Mouse (Mus musculus): Measurements from ENCODE around the gene Psmb5. TPM values are rescaled to one million over a fixed set of nuclear protein-coding genes. Genes with fewer than 3 reads are reported as not detected.
"Not testable (repeated sequence)": the region's sequence is repeated elsewhere in the genome, so short reads cannot be mapped to it uniquely, and the experiment has no call there.

The Psmb5 gene
- polyA plus RNA-seq, 1 experiment from 2014 or later, result 335 TPM

DNA sequence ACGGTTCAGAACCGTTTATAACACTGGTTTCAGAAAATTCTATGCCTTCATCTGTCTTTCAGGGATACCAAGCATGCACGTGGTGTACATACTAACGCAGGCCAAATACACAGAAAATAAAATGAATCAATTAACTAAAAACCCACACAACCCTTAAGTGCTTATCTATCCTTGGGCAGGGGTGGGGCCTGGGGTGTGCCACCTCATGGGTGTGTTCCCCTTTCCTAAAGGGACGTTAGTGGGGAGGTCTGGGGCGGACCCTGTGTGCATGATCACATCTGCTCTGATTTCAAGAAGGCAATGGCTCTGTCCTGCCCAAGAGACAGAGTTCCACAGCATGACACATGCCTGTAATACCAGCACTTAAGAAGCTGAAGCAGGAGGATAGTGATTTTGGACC is 5.5 kb upstream of the Psmb5 start:
- Histone ChIP-seq H3K27ac (replicated peaks; ENCODE audit: low read depth, low read length) (no peak overlapping the region), H3K9me3 (ENCODE audit: control insufficient read depth, low read length) (no peaks in the 10 kb centered on the region), H3K4me3 (ENCODE audit: low read depth, low read length) (no peak overlapping the region), H3K36me3 (ENCODE audit: control insufficient read depth, insufficient read depth, low read length) (no peaks in the 10 kb centered on the region), H3K9ac (ENCODE audit: low read depth, low read length) (no peak overlapping the region), H3K4me1 (ENCODE audit: control insufficient read depth, insufficient read depth, low read length) (no peaks in the 10 kb centered on the region), H3K4me2 (ENCODE audit: low read depth, low read length) (no peak overlapping the region), H3K27me3 (replicated peaks; ENCODE audit: control insufficient read depth, insufficient read depth, low read length) (no peaks in the 10 kb centered on the region)
- DNase-seq (ENCODE audit: low spot score) (no peak), ATAC-seq (ENCODE audit: low read depth) (no peak)
- WGBS, result 84% methylated on average over 6 of the region's 6 CpGs

DNA sequence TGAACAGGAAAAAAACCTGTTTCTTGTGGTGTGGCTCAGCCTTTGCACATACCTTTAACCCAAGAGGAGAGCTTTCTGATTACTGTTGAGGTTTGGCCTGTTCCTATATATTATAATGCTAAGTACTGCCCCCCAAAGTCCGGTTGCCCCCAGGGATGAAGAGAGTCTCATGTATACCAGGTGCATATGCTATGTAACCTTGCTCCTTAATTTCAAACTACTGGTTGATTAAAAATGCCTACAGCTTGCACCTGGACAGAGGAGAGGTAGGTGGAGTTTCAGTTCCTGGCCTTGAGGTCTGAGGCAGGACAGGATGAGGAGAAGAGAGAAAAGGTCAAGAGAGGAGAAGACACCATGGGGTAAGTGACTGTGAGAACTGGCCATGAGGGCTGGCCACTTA is 3.3 kb upstream of the Psmb5 start, which contains the start of gene Psmb11:
TSS of gene Psmb11 (plus strand) at position 301 of the 400 bp plus-strand sequence.
- DNase-seq (ENCODE audit: low spot score) (no peak), ATAC-seq (ENCODE audit: low read depth) (no peak)
- Histone ChIP-seq H3K4me1 (ENCODE audit: control insufficient read depth, insufficient read depth, low read length) (peaks cover 5% of the 10 kb centered on the region; the same call in 1 of the 2 replicates), H3K36me3 (ENCODE audit: control insufficient read depth, insufficient read depth, low read length) (peaks cover 3% of the 10 kb centered on the region), H3K9me3 (ENCODE audit: control insufficient read depth, low read length) (no peaks in the 10 kb centered on the region), H3K9ac (ENCODE audit: low read depth, low read length) (no peak within 1 kb of the TSS), H3K27me3 (replicated peaks; ENCODE audit: control insufficient read depth, insufficient read depth, low read length) (no peaks in the 10 kb centered on the region), H3K27ac (replicated peaks; ENCODE audit: low read depth, low read length) (no peak within 1 kb of the TSS), H3K4me3 (ENCODE audit: low read depth, low read length) (no peak within 1 kb of the TSS), H3K4me2 (ENCODE audit: low read depth, low read length) (no peak within 1 kb of the TSS)
- 83% methylated on average over 1 of the region's 1 CpGs for WGBS

DNA sequence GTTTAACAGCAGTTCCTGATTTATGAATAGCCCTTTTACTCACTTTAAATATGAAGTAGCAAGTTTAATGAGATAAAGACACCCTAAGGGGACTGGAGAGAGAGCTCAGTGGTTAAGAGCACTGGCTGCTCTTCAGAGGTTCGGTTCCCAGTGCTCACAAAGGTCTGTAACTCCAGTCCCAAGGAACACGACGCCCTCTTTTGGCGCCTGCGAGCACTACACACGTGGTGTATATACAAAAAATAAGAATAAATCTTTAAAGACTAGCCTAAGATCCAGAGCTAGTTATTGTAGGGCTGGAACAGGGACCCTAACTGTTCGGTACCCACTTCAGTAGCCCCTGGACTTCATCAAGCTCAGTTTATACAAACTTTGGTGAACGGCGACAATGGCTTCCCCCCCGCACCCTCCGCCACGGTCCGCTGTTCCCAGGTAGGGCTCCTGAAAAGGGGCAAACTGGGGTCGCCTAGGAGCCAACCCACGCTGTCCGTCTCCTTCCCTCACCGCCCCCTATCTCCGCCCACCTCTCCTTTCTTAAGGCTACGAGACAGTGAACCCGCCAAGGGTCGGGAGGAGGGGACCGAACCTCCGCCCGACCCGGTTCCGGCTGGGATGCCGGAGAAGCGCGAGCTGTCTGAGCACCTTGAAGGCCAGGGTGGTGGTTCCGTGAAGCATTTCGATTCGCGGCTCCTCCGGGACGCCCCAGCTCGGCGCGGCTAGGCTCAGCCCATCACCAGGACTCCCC is 498 bp downstream of the Psmb5 start:
- peak overlapping the region; percentile 75 for H3K4me2 ChIP-seq (ENCODE audit: low read depth, low read length)
- peak overlapping the region; percentile 60 for H3K4me3 ChIP-seq (ENCODE audit: low read depth, low read length)
- H3K27ac ChIP-seq (replicated peaks; ENCODE audit: low read depth, low read length), result peak overlapping the region; percentile 81
- H3K36me3 ChIP-seq (ENCODE audit: control insufficient read depth, insufficient read depth, low read length), result peaks cover 34% of the 10 kb centered on the region
- H3K27me3 ChIP-seq (replicated peaks; ENCODE audit: control insufficient read depth, insufficient read depth, low read length), result no peaks in the 10 kb centered on the region
- peak overlapping the region; percentile 78 for H3K9ac ChIP-seq (ENCODE audit: low read depth, low read length)
- 2% methylated on average over 27 of the region's 38 CpGs for WGBS
- peaks cover 5% of the 10 kb centered on the region; the same call in 1 of the 2 replicates for H3K4me1 ChIP-seq (ENCODE audit: control insufficient read depth, insufficient read depth, low read length)
- DNase-seq (ENCODE audit: low spot score), result no peak
- no peaks in the 10 kb centered on the region for H3K9me3 ChIP-seq (ENCODE audit: control insufficient read depth, low read length)
- peak; percentile 41 for ATAC-seq (ENCODE audit: low read depth)

DNA sequence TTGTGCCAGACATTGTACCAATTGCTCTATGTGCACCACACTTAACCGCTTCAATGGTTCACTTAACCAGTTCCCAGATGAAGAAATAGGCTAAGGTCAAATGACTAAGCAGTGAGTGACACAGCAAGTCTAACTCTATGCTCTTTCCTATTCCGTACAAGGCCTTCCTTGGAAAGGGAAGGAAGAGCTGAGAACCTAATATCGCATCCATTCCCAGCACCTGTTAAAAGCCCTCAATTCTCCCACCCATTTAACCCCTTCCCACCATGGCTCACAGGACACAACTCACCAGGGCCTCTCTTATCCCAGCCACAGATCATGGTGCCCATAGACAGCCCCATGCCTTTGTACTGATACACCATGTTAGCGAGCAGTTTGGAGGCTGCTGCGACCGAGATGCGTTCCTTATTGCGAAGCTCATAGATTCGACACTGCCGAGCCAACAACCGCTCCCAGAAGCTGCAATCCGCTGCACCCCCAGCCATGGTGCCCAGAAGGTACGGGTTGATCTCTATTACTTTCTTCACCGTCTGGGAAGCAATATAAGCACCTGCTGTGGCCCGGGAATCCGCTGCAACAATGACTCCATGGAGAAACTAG is 1.5 kb downstream of the Psmb5 start:
- WGBS, result 91% methylated on average over 16 of the region's 16 CpGs
- Histone ChIP-seq H3K27ac (replicated peaks; ENCODE audit: low read depth, low read length) (no peak overlapping the region), H3K4me2 (ENCODE audit: low read depth, low read length) (no peak overlapping the region; the same call in 1 of the 2 replicates), H3K9me3 (ENCODE audit: control insufficient read depth, low read length) (no peaks in the 10 kb centered on the region), H3K9ac (ENCODE audit: low read depth, low read length) (no peak overlapping the region), H3K27me3 (replicated peaks; ENCODE audit: control insufficient read depth, insufficient read depth, low read length) (no peaks in the 10 kb centered on the region), H3K4me3 (ENCODE audit: low read depth, low read length) (0 out of 2 replicates have a peak overlapping the region, but pooled peaks have one; percentile 60), H3K4me1 (ENCODE audit: control insufficient read depth, insufficient read depth, low read length) (peaks cover 5% of the 10 kb centered on the region; the same call in 1 of the 2 replicates), H3K36me3 (ENCODE audit: control insufficient read depth, insufficient read depth, low read length) (peaks cover 42% of the 10 kb centered on the region)
- DNase-seq (ENCODE audit: low spot score), result no peak
- no peak for ATAC-seq (ENCODE audit: low read depth)

DNA sequence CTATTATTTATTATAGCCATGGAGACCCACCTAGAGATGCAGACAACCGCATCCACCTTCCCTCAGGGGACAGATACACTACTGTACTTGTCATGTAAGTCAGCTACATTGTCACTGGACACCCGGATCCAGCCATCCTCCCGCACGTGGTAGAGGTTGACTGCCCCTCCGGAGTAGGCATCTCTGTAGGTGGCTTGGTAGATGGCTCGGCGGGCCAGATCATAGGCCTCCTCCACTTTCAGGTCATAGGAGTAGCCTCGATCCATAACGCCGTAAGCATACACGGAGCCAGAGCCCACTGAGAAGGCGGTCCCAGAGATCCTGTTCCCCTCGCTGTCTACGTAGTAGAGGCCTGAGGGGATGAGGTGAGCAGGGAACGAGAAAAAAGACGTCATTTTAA is 3.7 kb downstream of the Psmb5 start:
- H3K9ac ChIP-seq (ENCODE audit: low read depth, low read length); ATAC-seq (ENCODE audit: low read depth); H3K4me1 ChIP-seq (ENCODE audit: control insufficient read depth, insufficient read depth, low read length); H3K27ac ChIP-seq (replicated peaks; ENCODE audit: low read depth, low read length); H3K9me3 ChIP-seq (ENCODE audit: control insufficient read depth, low read length); DNase-seq (ENCODE audit: low spot score); H3K27me3 ChIP-seq (replicated peaks; ENCODE audit: control insufficient read depth, insufficient read depth, low read length); H3K4me2 ChIP-seq (ENCODE audit: low read depth, low read length); H3K4me3 ChIP-seq (ENCODE audit: low read depth, low read length): not testable (repeated sequence)
- peaks cover 42% of the 10 kb centered on the region for H3K36me3 ChIP-seq (ENCODE audit: control insufficient read depth, insufficient read depth, low read length)
- 89% methylated on average over 15 of the region's 16 CpGs for WGBS

DNA sequence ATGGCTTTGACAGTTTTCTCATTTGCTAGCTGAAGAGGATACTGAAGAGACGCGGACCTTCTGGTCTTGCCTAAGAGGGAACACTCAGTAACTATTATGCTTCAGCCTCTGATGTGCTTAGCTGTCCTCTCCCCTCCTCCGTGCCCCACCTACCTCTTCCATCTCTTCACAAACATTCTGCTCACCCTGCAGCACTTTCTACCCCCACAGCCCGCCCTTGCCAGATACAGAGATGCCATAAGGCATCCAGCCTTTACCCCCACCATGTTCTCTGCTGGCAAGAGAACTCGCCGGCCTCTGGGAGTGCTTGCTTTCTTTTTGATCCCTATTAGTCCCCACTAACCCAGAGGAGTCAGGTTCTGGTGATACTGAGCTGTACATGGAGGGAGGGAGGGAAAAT is 7.2 kb downstream of the Psmb5 start:
- no peak for DNase-seq (ENCODE audit: low spot score)
- Histone ChIP-seq H3K9me3 (ENCODE audit: control insufficient read depth, low read length) (no peaks in the 10 kb centered on the region), H3K4me3 (ENCODE audit: low read depth, low read length) (no peak overlapping the region), H3K27me3 (replicated peaks; ENCODE audit: control insufficient read depth, insufficient read depth, low read length) (no peaks in the 10 kb centered on the region), H3K27ac (replicated peaks; ENCODE audit: low read depth, low read length) (no peak overlapping the region), H3K4me1 (ENCODE audit: control insufficient read depth, insufficient read depth, low read length) (no peaks in the 10 kb centered on the region), H3K9ac (ENCODE audit: low read depth, low read length) (no peak overlapping the region), H3K36me3 (ENCODE audit: control insufficient read depth, insufficient read depth, low read length) (peaks cover 34% of the 10 kb centered on the region), H3K4me2 (ENCODE audit: low read depth, low read length) (no peak overlapping the region)
- 71% methylated on average over 6 of the region's 6 CpGs for WGBS
- no peak for ATAC-seq (ENCODE audit: low read depth)

DNA sequence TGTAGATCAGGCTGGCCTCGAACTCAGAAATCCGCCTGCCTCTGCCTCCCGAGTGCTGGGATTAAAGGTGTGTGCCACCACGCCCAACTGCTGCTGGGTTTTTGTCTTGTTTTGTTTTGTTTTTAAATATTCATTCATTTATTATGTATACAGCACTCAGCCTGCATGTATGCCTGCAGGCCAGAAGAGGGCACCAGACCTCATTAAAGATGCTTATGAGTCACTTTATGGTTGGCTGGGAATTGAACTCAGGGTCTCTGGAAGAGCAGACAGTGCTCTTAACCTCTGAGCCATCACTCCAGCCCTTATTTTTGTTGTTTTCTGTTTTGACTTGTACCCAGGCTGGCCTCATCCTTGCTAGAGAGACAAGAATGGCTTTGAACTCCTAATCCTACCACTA is 7.9 kb downstream of the Psmb5 start:
- no peak for ATAC-seq (ENCODE audit: low read depth)
- DNase-seq (ENCODE audit: low spot score), result peak; percentile 31
- no peaks in the 10 kb centered on the region for H3K9me3 ChIP-seq (ENCODE audit: control insufficient read depth, low read length)
- WGBS, result 87% methylated on average over 4 of the region's 4 CpGs
- no peak overlapping the region for H3K9ac ChIP-seq (ENCODE audit: low read depth, low read length)
- H3K4me3 ChIP-seq (ENCODE audit: low read depth, low read length), result no peak overlapping the region
- no peak overlapping the region for H3K4me2 ChIP-seq (ENCODE audit: low read depth, low read length)
- H3K36me3 ChIP-seq (ENCODE audit: control insufficient read depth, insufficient read depth, low read length), result peaks cover 27% of the 10 kb centered on the region
- H3K27ac ChIP-seq (replicated peaks; ENCODE audit: low read depth, low read length), result no peak overlapping the region
- H3K27me3 ChIP-seq (replicated peaks; ENCODE audit: control insufficient read depth, insufficient read depth, low read length), result no peaks in the 10 kb centered on the region
- peaks cover 5% of the 10 kb centered on the region; the same call in 1 of the 2 replicates for H3K4me1 ChIP-seq (ENCODE audit: control insufficient read depth, insufficient read depth, low read length)

DNA sequence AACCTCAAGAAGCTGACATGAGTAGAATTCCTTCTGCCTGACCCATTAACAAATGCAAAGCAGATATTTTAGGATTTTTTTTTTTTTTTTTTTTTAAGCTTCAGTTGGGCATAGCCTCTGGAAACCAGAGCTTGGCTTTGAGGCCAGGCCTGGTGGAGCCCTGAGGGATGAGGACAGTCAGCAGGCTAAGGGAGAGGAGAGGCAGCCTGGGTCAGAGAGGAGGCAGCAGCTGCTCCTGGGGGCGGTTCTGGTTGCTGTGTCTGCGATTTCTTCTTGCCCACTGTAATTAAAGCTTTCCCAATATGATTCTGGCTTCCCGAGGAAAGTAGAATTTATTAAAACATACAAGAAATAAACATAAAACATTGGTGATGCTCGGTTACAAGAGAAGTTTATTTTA is 8.6 kb downstream of the Psmb5 start:
- Histone ChIP-seq H3K4me2 (ENCODE audit: low read depth, low read length) (no peak overlapping the region), H3K9ac (ENCODE audit: low read depth, low read length) (no peak overlapping the region), H3K9me3 (ENCODE audit: control insufficient read depth, low read length) (no peaks in the 10 kb centered on the region), H3K27ac (replicated peaks; ENCODE audit: low read depth, low read length) (0 out of 2 replicates have a peak overlapping the region, but pooled peaks have one; percentile 21), H3K4me1 (ENCODE audit: control insufficient read depth, insufficient read depth, low read length) (peaks cover 11% of the 10 kb centered on the region), H3K4me3 (ENCODE audit: low read depth, low read length) (no peak overlapping the region), H3K36me3 (ENCODE audit: control insufficient read depth, insufficient read depth, low read length) (peaks cover 20% of the 10 kb centered on the region), H3K27me3 (replicated peaks; ENCODE audit: control insufficient read depth, insufficient read depth, low read length) (no peaks in the 10 kb centered on the region)
- ATAC-seq (ENCODE audit: low read depth) (0 out of 2 replicates have a peak, but pooled peaks have one; percentile 38), DNase-seq (ENCODE audit: low spot score) (peak; percentile 26)
- 55% methylated on average over 4 of the region's 4 CpGs for WGBS

All from embryonic facial prominence, embryonic 14.5 days (tissue).